Mouse (Mus musculus) midbrain, embryonic 13.5 days (tissue): ENCODE data around the gene Cfap73. TPM values are rescaled to one million over a fixed set of nuclear protein-coding genes. Genes with fewer than 3 reads are reported as not detected.
A peak's percentile ranks its signal among the peaks of the same experiment; 100 is the strongest.

ENCODE experiments used
- ATAC-seq: fragments of 200-750 bp; cut with Nextera tagmentation; 2 replicates; pipeline ENCODE4 v1.8.0; 2017; ENCODE audit warnings: mild to moderate bottlenecking, moderate TSS enrichment, moderate library complexity
- H3K27ac ChIP-seq: fragments of 300-500 bp; sonication (generic); 2 replicates; pipeline ENCODE4 v1.5.1; 2015; ENCODE audit warnings: inconsistent platforms, mild to moderate bottlenecking, moderate library complexity
- H3K27me3 ChIP-seq: fragments of 300-500 bp; sonication (generic); 2 replicates; pipeline ENCODE4 v1.6.1; 2015; ENCODE audit warnings: mild to moderate bottlenecking, inconsistent platforms
- H3K36me3 ChIP-seq: fragments of 300-500 bp; sonication (generic); 2 replicates; pipeline ENCODE4 v1.6.1; 2015; ENCODE audit warnings: mild to moderate bottlenecking, inconsistent platforms
- H3K4me1 ChIP-seq: fragments of 300-500 bp; sonication (generic); replicated peaks from 2 replicates; pipeline ENCODE4 v1.6.1; 2015; ENCODE audit warnings: inconsistent platforms
- H3K4me2 ChIP-seq: fragments of 300-500 bp; sonication (generic); replicated peaks from 2 replicates; pipeline ENCODE4 v1.6.1; 2015; ENCODE audit warnings: moderate library complexity, mild to moderate bottlenecking, inconsistent platforms
- H3K4me3 ChIP-seq: fragments of 300-500 bp; sonication (generic); replicated peaks from 2 replicates; pipeline ENCODE4 v1.5.1; 2015; ENCODE audit warnings: mild to moderate bottlenecking, inconsistent platforms
- H3K9ac ChIP-seq: fragments of 300-500 bp; sonication (generic); replicated peaks from 2 replicates; pipeline ENCODE4 v1.6.1; 2015; ENCODE audit warnings: mild to moderate bottlenecking, inconsistent platforms
- H3K9me3 ChIP-seq: fragments of 300-500 bp; sonication (generic); 2 replicates; pipeline ENCODE4 v1.6.1; 2016; ENCODE audit warnings: mild to moderate bottlenecking, inconsistent platforms
- WGBS: fragments of 180-500 bp; shearing (Covaris S2); methylation state at CpG from one replicate; pipeline ENCODE4 v1.1.7; 2015; 5-methylcytosine and 5-hydroxymethylcytosine counted together
- polyA plus RNA-seq: library from polyadenylated mRNA; unstranded; fragments of >200 nt; fragmentation: Nextera tagmentation; extraction: Ambion mirVana; gene quantifications from 2 replicates; pipeline ENCODE4 v1.2.1, GENCODE M21; 2015

Gene Cfap73
- polyA plus RNA-seq, 1 experiment from 2014 or later, result not detected

DNA sequence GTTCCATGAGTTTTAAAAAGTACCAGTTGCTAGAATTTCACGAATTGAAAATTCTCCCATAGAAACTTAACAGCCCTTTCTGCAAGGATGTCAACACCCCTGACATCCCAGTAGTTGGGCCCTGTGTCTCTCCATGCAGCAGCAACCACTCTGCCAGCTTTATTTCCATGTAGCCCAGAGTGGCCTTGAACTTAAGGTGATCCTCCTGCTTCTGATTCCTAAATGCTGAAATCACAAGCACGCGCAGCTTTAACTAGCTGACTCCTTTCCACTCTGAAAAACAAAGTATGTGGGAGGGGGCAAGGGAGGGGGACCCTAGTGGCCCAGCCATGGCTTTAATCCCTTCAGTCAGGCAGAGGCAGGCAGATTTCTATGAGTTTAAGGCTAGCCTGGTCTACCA is 26.7 kb downstream of the Cfap73 start:
- Histone ChIP-seq H3K4me2 (no peak overlapping the region), H3K4me1 (peaks cover 28% of the 10 kb centered on the region), H3K27me3 (no peaks in the 10 kb centered on the region), H3K4me3 (no peak overlapping the region), H3K36me3 (peaks cover 17% of the 10 kb centered on the region; the same call in 1 of the 2 replicates), H3K27ac (no peak overlapping the region), H3K9me3 (no peaks in the 10 kb centered on the region), H3K9ac (no peak overlapping the region)
- no peak for ATAC-seq
- 81% methylated on average over 3 of the region's 3 CpGs for WGBS

DNA sequence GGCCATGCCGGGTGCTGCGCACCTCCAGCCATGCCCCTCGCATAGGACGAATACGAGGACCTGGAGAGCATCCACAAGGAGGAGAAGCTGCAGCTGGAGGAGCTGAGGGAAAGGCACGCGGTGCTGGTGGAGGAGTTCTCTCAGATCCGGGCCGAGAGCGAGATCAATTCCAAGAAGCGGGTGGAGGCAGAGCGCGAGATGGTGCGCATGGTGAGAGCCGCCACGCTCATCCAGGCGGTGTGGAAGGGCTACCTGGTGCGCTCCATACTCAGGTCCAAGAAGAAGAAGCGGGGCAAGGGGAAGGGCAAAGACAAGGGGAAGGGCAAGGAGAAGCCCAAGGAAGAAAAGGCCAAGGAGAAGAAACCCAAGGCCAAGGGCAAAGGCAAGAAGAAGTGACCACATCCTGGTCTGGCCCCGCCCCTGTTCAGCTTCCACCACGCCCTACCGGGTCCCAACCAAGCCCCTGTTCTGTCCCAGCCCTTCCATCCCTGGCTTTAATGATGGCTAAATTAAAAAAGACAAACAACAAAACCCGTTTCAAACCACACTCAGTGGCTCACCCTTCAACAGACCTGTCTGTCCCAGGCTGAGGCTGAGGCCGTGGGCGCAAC is 27.3 kb downstream of the Cfap73 start:
- H3K9me3 ChIP-seq, result no peaks in the 10 kb centered on the region
- 70% methylated on average over 25 of the region's 25 CpGs for WGBS
- no peak overlapping the region for H3K27ac ChIP-seq
- H3K36me3 ChIP-seq, result peaks cover 17% of the 10 kb centered on the region; the same call in 1 of the 2 replicates
- no peak overlapping the region for H3K4me3 ChIP-seq
- H3K9ac ChIP-seq, result 0 out of 2 replicates have a peak overlapping the region, but pooled peaks have one; percentile 11
- no peak for ATAC-seq
- H3K27me3 ChIP-seq, result no peaks in the 10 kb centered on the region
- no peak overlapping the region for H3K4me2 ChIP-seq
- H3K4me1 ChIP-seq, result peaks cover 24% of the 10 kb centered on the region

DNA sequence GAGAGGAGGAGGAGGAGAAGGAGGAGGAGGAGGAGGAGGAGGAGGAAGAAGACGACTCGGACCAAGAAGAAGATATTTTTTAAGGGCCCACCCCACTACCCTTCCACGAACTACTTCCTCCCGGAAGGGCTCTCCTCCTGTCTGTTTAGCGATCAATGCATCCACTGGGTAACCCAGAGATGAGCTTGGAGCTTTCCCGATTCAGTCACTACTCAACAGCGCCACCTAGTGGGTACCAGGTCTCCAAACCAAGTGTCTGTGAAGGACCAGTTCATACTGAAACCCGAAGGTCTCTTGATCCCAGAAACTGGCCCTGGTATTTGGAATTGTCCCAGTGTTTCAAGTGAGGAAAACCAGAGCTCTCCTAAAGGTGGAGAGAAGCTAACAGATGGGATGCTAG is 28.3 kb downstream of the Cfap73 start:
- H3K9ac ChIP-seq, result no peak overlapping the region; the same call in 1 of the 2 replicates
- WGBS, result 2% methylated on average over 8 of the region's 8 CpGs
- H3K4me2 ChIP-seq, result peak overlapping the region; percentile 64
- H3K27me3 ChIP-seq, result no peaks in the 10 kb centered on the region
- H3K36me3 ChIP-seq, result peaks cover 17% of the 10 kb centered on the region; the same call in 1 of the 2 replicates
- H3K9me3 ChIP-seq, result no peaks in the 10 kb centered on the region
- peaks cover 15% of the 10 kb centered on the region for H3K4me1 ChIP-seq
- peak; percentile 83 for ATAC-seq
- peak overlapping the region; percentile 69 for H3K27ac ChIP-seq
- peak overlapping the region; percentile 34 for H3K4me3 ChIP-seq

DNA sequence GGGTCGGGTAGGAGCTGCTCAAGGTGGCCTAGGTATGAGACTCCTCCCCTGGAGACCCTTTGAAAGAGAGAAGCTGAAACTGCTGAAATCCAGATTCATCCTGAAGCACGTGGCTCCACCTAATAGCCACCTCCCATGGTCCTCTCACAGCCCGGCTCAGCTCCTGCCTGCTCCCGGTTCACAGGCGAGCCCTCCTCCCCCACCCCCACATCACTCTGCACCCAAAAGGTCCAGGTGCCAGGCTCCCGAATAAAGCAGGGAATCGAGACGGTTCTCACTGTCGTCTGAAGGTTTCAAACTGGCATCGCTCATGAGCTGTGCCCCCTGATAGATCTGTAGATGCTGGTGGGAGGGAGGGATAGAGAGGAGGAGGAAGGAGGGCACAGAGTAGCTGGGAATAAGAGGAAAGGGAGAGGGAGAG is 28.8 kb downstream of the Cfap73 start:
- Histone ChIP-seq H3K27ac (peak overlapping the region; percentile 69), H3K36me3 (peaks cover 17% of the 10 kb centered on the region; the same call in 1 of the 2 replicates), H3K4me1 (peaks cover 12% of the 10 kb centered on the region), H3K4me3 (peak overlapping the region; percentile 34), H3K9me3 (no peaks in the 10 kb centered on the region), H3K9ac (peak overlapping the region; percentile 53; the same call in 1 of the 2 replicates), H3K4me2 (peak overlapping the region; percentile 64), H3K27me3 (no peaks in the 10 kb centered on the region)
- ATAC-seq, result peak; percentile 71
- WGBS, result 2% methylated on average over 10 of the region's 10 CpGs

DNA sequence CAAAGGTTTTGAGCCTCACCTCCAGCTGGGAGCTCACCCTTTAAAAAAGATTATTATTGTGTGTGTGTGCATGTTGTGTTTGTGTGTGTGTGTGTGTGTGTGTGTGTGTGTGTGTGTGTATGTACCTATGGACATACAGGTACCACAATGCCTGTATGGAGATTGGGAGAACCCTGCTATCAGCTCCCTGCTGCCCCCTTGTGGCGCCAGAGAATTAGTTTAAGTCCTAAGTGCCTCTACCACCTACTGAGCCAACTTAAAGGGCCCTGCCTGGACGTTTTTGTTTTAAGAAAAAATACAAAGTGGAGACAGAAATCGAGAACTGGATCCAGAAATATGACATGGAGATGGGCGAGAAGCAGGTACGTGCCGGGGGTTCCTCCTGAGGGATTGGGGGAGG is 29.2 kb downstream of the Cfap73 start:
- 0 out of 2 replicates have a peak overlapping the region, but pooled peaks have one; percentile 69 for H3K27ac ChIP-seq
- 4% methylated on average over 6 of the region's 6 CpGs for WGBS
- H3K27me3 ChIP-seq, result no peaks in the 10 kb centered on the region
- H3K4me1 ChIP-seq, result peaks cover 8% of the 10 kb centered on the region
- ATAC-seq, result 0 out of 2 replicates have a peak, but pooled peaks have one; percentile 24
- peak overlapping the region; percentile 64 for H3K4me2 ChIP-seq
- H3K36me3 ChIP-seq, result peaks cover 17% of the 10 kb centered on the region; the same call in 1 of the 2 replicates
- peak overlapping the region; percentile 53; the same call in 1 of the 2 replicates for H3K9ac ChIP-seq
- H3K9me3 ChIP-seq, result no peaks in the 10 kb centered on the region
- H3K4me3 ChIP-seq, result peak overlapping the region; percentile 34

DNA sequence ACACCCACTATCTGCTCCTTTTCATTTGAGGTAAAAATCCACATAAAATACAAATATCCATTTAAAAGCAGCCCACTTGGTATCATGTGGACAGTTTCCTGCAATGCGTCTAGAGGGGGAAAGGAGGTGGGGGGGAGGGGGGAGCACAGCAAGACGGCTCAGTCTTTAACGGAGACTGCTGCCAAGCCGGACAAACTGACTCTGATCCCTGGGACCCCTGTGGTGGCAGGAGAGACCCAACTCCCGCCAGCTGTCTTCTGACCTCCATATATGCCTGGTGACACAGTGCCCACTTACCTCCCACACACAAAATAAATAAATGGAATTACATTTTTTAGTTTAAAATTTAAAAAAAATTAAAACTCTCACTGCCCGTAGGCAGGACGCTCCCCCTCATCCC is 30.5 kb downstream of the Cfap73 start:
- WGBS, result 59% methylated on average over 7 of the region's 7 CpGs
- H3K4me2 ChIP-seq, result no peak overlapping the region
- peaks cover 5% of the 10 kb centered on the region for H3K4me1 ChIP-seq
- H3K27ac ChIP-seq, result no peak overlapping the region
- ATAC-seq, result no peak
- no peak overlapping the region for H3K9ac ChIP-seq
- no peaks in the 10 kb centered on the region for H3K27me3 ChIP-seq
- H3K9me3 ChIP-seq, result no peaks in the 10 kb centered on the region
- H3K4me3 ChIP-seq, result no peak overlapping the region
- H3K36me3 ChIP-seq, result 0 out of 2 replicates have a peak, but pooled peaks cover 8% of the 10 kb centered on the region

DNA sequence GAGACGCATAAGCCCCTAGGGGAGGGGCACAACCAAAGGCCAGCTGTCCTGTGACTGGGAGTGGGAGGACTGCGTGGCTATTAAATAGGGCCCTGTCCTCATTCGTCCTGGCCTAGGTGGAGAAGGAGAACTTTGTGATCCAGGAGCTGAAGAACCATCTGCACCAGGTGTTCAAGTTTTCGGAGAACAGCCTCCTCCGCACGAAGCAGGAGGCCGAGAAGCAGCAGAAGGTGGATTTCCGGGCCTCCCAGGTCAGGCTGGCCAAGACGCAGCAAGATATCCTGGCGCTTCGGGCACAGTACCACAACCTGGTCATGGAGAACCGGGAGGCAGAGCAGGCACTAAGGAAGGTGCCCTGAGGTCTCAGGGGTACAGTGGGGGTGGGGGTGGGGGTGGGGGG is 31.8 kb downstream of the Cfap73 start:
- no peaks in the 10 kb centered on the region for H3K9me3 ChIP-seq
- no peak overlapping the region for H3K27ac ChIP-seq
- 92% methylated on average over 12 of the region's 12 CpGs for WGBS
- no peak overlapping the region for H3K4me3 ChIP-seq
- no peak overlapping the region for H3K4me2 ChIP-seq
- H3K4me1 ChIP-seq, result peaks cover 5% of the 10 kb centered on the region
- no peaks in the 10 kb centered on the region for H3K27me3 ChIP-seq
- no peaks in the 10 kb centered on the region for H3K36me3 ChIP-seq
- ATAC-seq, result no peak
- no peak overlapping the region for H3K9ac ChIP-seq

DNA sequence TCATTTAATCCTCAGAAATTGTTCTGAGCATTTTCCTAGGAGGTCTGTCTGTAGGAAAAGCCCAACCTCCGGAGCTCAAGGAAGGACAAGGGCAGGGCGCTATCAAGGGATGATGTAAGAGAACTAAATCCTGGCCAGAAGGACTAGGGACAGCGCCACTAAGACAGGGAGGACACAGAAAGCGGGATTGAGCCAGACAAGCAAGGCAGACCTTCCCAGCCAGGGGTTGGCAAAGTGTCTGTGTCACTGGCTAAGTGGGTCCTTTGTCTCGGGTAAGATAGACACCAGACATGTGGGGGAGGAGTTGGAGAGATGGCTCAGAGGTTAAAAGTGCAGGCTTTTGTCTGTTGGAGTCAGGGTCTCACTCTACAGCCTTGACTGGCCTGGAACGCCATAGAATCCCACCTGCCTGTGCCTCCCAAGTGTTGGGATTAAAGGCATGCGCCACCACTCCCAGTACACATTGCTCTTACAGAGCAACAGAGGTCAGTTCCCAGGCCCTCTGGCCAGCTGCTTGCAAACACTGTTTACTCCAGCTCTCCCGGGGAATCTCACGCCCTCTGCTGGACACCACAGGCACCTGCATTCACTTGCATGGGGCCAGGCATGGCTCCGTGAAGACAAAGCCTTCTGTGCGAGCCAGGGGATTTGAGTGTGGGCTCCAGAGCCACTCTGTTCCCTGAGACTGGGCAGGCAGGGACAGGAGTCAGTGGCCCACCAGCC is 32.9 kb downstream of the Cfap73 start:
- Histone ChIP-seq H3K27me3 (no peaks in the 10 kb centered on the region), H3K4me2 (no peak overlapping the region), H3K4me1 (peaks cover 5% of the 10 kb centered on the region), H3K9me3 (no peaks in the 10 kb centered on the region), H3K27ac (no peak overlapping the region), H3K4me3 (no peak overlapping the region), H3K36me3 (no peaks in the 10 kb centered on the region), H3K9ac (no peak overlapping the region)
- ATAC-seq, result no peak
- WGBS, result 69% methylated on average over 11 of the region's 11 CpGs

DNA sequence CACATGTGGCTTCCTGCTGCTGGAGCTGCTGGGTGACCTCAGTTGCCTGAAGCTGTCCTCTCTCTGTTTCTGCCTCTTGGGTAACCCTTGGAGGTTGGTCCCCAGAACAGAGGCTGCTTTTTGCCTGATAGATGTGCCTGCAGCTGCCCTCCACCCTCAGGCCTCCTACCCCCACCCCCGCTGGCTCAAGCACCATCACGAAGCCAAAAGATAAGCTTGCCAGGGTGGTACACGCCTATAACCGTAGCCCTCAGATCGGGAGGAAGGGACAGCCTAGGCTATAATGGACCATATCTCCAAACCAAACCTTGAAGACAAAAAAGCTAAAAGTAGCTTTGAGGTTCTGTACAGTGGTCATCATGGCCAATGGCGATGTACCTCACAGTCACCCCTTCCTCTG is 34.4 kb downstream of the Cfap73 start:
- no peaks in the 10 kb centered on the region for H3K9me3 ChIP-seq
- H3K9ac ChIP-seq, result no peak overlapping the region
- 96% methylated on average over 6 of the region's 6 CpGs for WGBS
- no peaks in the 10 kb centered on the region for H3K27me3 ChIP-seq
- H3K4me2 ChIP-seq, result no peak overlapping the region
- H3K4me3 ChIP-seq, result no peak overlapping the region
- H3K27ac ChIP-seq, result no peak overlapping the region
- peaks cover 5% of the 10 kb centered on the region; the same call in 1 of the 2 replicates for H3K4me1 ChIP-seq
- H3K36me3 ChIP-seq, result no peaks in the 10 kb centered on the region
- no peak for ATAC-seq

DNA sequence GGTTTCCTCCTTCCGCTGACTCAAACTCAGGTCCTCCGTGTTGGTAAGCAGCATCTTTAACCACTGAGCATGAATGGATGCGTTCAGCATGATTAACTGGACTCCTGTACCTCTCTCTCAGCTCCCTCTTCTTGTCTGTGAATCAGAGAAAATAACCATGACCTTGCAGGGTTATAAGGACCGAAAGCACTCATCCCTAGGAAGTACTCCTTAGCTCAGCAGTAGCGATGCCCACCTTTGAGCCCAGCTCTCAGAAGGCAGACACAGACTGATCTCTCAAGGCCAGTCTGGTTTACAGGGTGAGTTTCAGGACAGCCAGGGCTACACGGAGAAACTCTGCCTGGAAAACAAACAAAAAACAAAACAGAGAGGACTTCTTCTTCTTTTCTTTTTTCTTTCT is 39.5 kb downstream of the Cfap73 start:
- H3K36me3 ChIP-seq, result no peaks in the 10 kb centered on the region
- no peak overlapping the region for H3K27ac ChIP-seq
- H3K9me3 ChIP-seq, result no peaks in the 10 kb centered on the region
- 85% methylated on average over 6 of the region's 6 CpGs for WGBS
- no peak overlapping the region for H3K4me2 ChIP-seq
- H3K9ac ChIP-seq, result no peak overlapping the region
- H3K4me1 ChIP-seq, result peaks cover 5% of the 10 kb centered on the region; the same call in 1 of the 2 replicates
- H3K4me3 ChIP-seq, result no peak overlapping the region
- no peaks in the 10 kb centered on the region for H3K27me3 ChIP-seq
- no peak for ATAC-seq

DNA sequence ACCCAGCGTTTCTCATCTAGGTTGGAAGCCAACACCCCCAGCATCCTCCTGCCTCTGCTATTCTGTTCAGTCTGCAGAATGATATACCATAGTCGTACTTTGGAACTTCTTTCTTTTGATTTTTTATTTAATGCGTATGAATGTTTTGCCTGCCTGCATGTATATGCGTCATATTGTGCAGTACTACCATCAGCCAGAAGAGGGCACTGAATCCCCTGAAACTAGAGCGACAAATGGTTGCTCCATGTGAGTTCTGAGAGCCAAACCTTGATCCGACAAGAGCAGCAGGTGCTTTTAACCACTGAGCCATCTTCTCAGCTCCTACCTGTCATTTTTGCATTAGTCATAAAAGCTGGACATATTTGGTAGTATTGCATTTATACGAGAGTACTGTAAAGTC is 41.9 kb downstream of the Cfap73 start:
- ATAC-seq, result no peak
- Histone ChIP-seq H3K4me2 (no peak overlapping the region), H3K9ac (no peak overlapping the region), H3K36me3 (no peaks in the 10 kb centered on the region), H3K4me3 (no peak overlapping the region), H3K27ac (no peak overlapping the region), H3K27me3 (peaks cover 6% of the 10 kb centered on the region), H3K9me3 (no peaks in the 10 kb centered on the region), H3K4me1 (peaks cover 21% of the 10 kb centered on the region)
- 72% methylated on average over 7 of the region's 7 CpGs for WGBS

DNA sequence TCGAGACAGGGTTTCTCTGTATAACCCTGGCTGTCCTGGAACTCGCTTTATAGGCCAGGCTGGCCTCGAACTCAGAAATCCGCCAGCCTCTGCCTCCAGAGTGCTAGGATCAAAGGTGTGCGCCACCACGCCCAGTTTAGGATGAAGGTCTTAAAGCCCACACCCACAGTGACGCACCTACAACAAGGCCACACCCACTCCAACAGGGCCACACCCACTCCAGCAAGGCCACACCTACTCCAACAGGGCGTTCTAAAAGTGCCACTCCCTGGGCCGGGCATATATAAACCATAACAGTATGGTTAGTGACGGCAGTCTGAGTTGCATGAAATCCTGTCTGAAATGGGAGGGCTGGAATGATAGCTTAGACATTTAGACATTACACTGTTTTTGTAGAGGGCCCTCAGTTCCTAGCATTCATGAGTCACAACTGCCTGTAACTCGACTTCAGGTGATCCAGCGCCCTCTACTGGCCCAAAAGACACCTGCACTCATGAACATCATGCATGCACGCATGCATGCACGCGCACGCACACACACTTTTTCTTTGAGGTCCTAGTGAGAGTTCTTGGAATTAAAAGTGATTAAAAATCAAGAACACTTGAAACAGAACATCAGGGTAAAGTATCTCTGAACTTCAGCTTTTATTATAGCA is 43.6 kb downstream of the Cfap73 start:
- H3K9me3 ChIP-seq, result no peaks in the 10 kb centered on the region
- H3K4me3 ChIP-seq, result no peak overlapping the region
- no peak for ATAC-seq
- H3K9ac ChIP-seq, result no peak overlapping the region
- peaks cover 28% of the 10 kb centered on the region for H3K4me1 ChIP-seq
- H3K36me3 ChIP-seq, result no peaks in the 10 kb centered on the region
- no peak overlapping the region for H3K27ac ChIP-seq
- peaks cover 17% of the 10 kb centered on the region for H3K27me3 ChIP-seq
- no peak overlapping the region for H3K4me2 ChIP-seq
- WGBS, result 72% methylated on average over 16 of the region's 16 CpGs
